Mouse (Mus musculus) C2C12 (cell line): Measurements from ENCODE around the gene Spns2. TPM values are rescaled to one million over a fixed set of nuclear protein-coding genes. Genes with fewer than 3 reads are reported as not detected.
A peak's percentile ranks its signal among the peaks of the same experiment; 100 is the strongest.

Experiments
- H3K27me3 ChIP-seq: one replicate; pipeline ENCODE4 v1.6.1; 2011; ENCODE audit not compliant: control insufficient read depth, insufficient read depth, insufficient read length
- H3K36me3 ChIP-seq: one replicate; pipeline ENCODE4 v1.6.1; 2011; ENCODE audit not compliant: control insufficient read depth, insufficient read depth
- H3K4me3 ChIP-seq: one replicate; pipeline ENCODE4 v1.5.1; 2011; ENCODE audit warnings: mild to moderate bottlenecking, control low read depth; ENCODE audit not compliant: poor library complexity, insufficient read depth, severe bottlenecking
- H3K79me2 ChIP-seq: one replicate; pipeline ENCODE4 v1.6.1; 2011; ENCODE audit not compliant: control insufficient read depth, insufficient read depth
- H3K79me3 ChIP-seq: one replicate; pipeline ENCODE4 v1.6.1; 2011; ENCODE audit warnings: low read depth, control low read depth
- H3ac ChIP-seq: one replicate; pipeline ENCODE3; 2011; ENCODE audit warnings: low read depth; ENCODE audit not compliant: control insufficient read depth, insufficient read length
- CEBPB ChIP-seq: IDR thresholded peaks from one replicate; pipeline ENCODE4 v1.6.1; 2011; ENCODE audit warnings: low read depth, mild to moderate bottlenecking, control low read depth, moderate library complexity
- CTCF ChIP-seq: IDR thresholded peaks from one replicate; pipeline ENCODE4 v1.5.1; 2011; ENCODE audit not compliant: control insufficient read depth, insufficient read depth, insufficient read length
- FOSL1 ChIP-seq: IDR thresholded peaks from one replicate; pipeline ENCODE4 v1.8.0; 2011; ENCODE audit warnings: mild to moderate bottlenecking, low read length; ENCODE audit not compliant: poor library complexity, insufficient read depth, severe bottlenecking
- MAX ChIP-seq: IDR thresholded peaks from one replicate; pipeline ENCODE4 v1.6.1; 2011; ENCODE audit warnings: mild to moderate bottlenecking, control low read depth
- MYOD1 ChIP-seq: IDR thresholded peaks from one replicate; pipeline ENCODE4 v1.6.1; 2011; ENCODE audit warnings: low read depth; ENCODE audit not compliant: control insufficient read depth, insufficient read length
- MYOG ChIP-seq: IDR thresholded peaks from one replicate; pipeline ENCODE4 v1.6.1; 2011; ENCODE audit not compliant: control insufficient read depth, insufficient read length; ENCODE audit errors: extremely low read depth
- USF1 ChIP-seq: IDR thresholded peaks from one replicate; pipeline ENCODE4 v1.6.1; 2011; ENCODE audit warnings: low read depth, mild to moderate bottlenecking, control low read depth, moderate library complexity
- polyA plus RNA-seq: library from polyadenylated mRNA; unstranded; fragments of >200 nt; fragmentation: generic; extraction: Trizol; gene quantifications from one replicate; pipeline ENCODE4 v1.2.1, GENCODE M21; 2012; ENCODE audit warnings: missing spikeins

Gene Spns2
- polyA plus RNA-seq, 1 experiment = 0.37 TPM

DNA sequence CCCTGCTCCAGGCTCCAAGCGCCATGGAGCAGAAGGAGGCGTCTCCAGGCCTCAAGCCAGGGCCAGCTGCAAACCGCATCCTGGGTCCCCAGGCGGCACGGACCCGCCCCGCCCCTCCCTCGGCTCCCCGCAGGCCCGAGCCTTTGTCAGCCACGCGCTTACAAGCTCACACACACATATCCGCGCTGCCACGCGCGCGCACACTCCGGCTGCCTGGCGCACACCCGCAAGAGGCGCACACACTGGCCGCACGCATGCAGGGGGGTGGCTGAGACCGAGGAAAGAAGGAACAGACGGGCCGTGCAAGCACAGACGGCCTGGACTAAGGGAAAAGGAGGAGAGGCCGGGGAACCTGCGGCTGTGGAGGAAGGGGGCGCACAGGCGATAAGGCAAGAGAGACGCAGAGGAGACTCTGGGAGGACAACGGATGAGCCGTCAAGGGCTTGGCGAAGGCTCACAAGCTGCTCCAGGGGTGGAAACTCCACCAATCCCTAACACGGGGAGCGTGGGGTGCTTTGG lies 892 bp downstream of the Spns2 start:
- Histone ChIP-seq H3K79me3 (no peaks in the 10 kb centered on the region), H3K4me3 (peak overlapping the region; percentile 11), H3ac (peak overlapping the region; percentile 5), H3K79me2 (no peaks in the 10 kb centered on the region), H3K27me3 (peaks cover 36% of the 10 kb centered on the region), H3K36me3 (no peaks in the 10 kb centered on the region)
- no peak for TF ChIP-seq MYOD1
- TF ChIP-seq FOSL1 = no peak
- no peak for TF ChIP-seq CEBPB
- no peak for TF ChIP-seq MAX
- no peak for TF ChIP-seq USF1
- no peak for TF ChIP-seq MYOG
- TF ChIP-seq CTCF = no peak

DNA sequence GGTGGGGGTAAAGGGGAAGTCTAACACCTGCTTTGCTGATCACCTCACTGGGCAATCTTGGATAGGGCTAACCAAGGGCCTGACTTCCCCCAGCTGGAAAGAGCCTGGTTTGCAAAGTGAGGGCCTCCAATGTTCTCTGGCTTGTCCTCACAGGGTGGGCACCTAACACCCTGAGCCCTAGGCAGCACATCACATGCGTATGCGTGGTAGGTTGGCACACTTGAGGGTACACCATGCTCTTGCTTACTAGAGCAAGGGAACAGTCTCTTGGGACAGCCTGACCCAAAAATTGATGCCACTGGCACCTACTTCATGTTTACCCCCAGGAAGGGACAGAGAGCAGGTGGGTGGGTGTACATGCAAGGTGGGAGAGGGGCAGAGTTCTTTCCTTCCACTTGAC lies 2.0 kb downstream of the Spns2 start:
- Histone ChIP-seq H3K4me3 (no peak overlapping the region), H3K27me3 (peaks cover 36% of the 10 kb centered on the region)

DNA sequence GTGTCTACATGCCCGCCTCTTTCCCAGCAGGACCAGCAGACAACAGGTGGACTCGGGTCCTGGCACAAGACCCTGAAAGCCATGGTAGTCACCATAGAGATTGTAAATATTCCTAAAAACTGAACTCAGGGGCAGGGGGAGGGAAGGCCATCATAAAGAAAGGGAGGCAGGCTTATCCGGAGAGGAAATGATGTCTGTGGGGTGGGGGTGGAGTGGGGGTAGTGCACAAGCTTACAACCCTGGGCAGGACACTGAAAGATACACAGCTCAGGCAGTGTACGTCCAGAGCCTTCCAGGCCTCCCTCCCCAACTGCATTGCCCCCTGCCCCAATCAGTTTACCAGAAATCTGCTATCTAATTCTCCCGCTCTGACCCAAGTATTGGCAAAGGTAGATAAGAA lies 2.5 kb downstream of the Spns2 start:
- no peak overlapping the region for H3ac ChIP-seq
- H3K79me2 ChIP-seq = no peaks in the 10 kb centered on the region
- peaks cover 36% of the 10 kb centered on the region for H3K27me3 ChIP-seq
- H3K36me3 ChIP-seq = no peaks in the 10 kb centered on the region
- TF ChIP-seq CEBPB = no peak
- TF ChIP-seq MYOD1 = no peak
- TF ChIP-seq MAX = no peak
- TF ChIP-seq MYOG = no peak
- no peak for TF ChIP-seq FOSL1
- no peak for TF ChIP-seq CTCF
- no peak for TF ChIP-seq USF1
- H3K4me3 ChIP-seq = no peak overlapping the region
- H3K79me3 ChIP-seq = no peaks in the 10 kb centered on the region

More for the DNA sequence above, 2.0 kb downstream of the Spns2 start:
- Histone ChIP-seq H3K79me3 (no peaks in the 10 kb centered on the region), H3K36me3 (no peaks in the 10 kb centered on the region), H3ac (no peak overlapping the region), H3K79me2 (no peaks in the 10 kb centered on the region)
- TF ChIP-seq CTCF (no peak), MYOD1 (no peak), MAX (no peak), CEBPB (no peak), MYOG (no peak), FOSL1 (no peak), USF1 (no peak)

DNA sequence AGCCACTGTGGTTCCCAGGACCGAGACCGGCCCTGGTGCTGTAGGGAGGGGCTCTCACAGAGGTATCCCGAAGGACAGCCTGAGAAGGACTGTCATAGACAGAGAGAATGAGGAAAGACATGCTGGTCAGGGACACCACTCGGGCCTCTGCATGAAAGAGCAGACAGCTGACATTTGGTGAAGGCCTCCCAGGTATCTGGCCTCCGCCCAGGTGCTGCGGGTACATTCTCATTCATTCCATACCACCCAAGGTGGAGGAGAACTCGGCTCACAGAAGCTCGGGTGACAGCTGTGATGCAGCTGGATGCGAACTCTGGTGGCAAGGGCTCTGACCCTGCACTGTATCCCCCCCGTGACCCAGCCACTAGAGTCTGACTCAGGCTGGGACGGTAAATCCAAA lies 3.7 kb downstream of the Spns2 start:
- no peak overlapping the region for H3K4me3 ChIP-seq
- H3K79me3 ChIP-seq = no peaks in the 10 kb centered on the region
- TF ChIP-seq FOSL1 (no peak), MAX (no peak), CEBPB (no peak), CTCF (no peak), USF1 (no peak), MYOG (no peak), MYOD1 (no peak)
- no peak overlapping the region for H3ac ChIP-seq
- peaks cover 36% of the 10 kb centered on the region for H3K27me3 ChIP-seq
- no peaks in the 10 kb centered on the region for H3K36me3 ChIP-seq
- H3K79me2 ChIP-seq = no peaks in the 10 kb centered on the region

DNA sequence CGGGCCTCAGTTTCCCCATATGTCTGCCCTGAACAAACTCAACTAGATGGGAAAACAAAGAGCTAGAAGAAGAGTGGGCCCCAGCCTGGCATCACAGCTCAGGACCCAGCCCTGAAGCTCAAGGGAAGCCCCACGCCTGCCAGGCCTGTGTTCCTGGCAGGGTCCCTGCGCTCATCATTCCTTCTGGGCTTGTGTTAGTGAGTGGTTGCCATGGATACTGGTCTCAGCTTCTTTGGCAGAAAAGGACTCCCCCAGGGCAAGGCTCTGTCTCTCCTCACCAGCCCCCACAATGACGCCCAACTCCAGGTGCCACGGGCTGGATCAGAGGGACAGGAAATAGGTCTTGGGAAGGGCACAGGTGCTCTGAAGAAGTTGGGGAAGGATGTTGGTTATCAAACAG lies 4.5 kb downstream of the Spns2 start:
- Histone ChIP-seq H3K27me3 (peaks cover 36% of the 10 kb centered on the region), H3K36me3 (no peaks in the 10 kb centered on the region), H3K79me2 (no peaks in the 10 kb centered on the region), H3K4me3 (no peak overlapping the region), H3K79me3 (no peaks in the 10 kb centered on the region), H3ac (no peak overlapping the region)
- TF ChIP-seq FOSL1 = no peak
- TF ChIP-seq USF1 = no peak
- no peak for TF ChIP-seq CEBPB
- TF ChIP-seq CTCF = no peak
- TF ChIP-seq MYOD1 = no peak
- no peak for TF ChIP-seq MAX
- no peak for TF ChIP-seq MYOG

DNA sequence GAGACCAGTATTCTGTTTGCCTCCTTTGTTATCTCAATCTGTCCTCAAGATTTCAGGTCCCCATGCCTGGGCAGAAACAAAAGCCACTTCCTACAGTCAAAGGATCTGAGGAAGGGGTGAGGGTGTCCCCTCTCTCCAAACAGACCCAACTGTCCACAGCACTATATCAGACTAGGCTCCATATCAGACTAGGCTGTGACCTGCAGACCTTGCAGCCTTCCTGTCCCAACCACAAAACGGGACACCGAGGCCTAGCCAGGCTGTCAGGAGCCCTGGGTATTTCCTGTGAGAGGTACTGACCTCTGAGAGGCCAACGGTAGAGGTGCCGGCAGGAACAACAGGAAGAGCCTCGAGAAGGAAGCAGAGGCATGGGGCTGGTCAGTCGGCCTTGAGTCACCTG lies 5.2 kb downstream of the Spns2 start:
- Histone ChIP-seq H3K36me3 (no peaks in the 10 kb centered on the region), H3K27me3 (peaks cover 36% of the 10 kb centered on the region), H3K79me3 (no peaks in the 10 kb centered on the region), H3K4me3 (no peak overlapping the region), H3K79me2 (no peaks in the 10 kb centered on the region), H3ac (no peak overlapping the region)
- TF ChIP-seq MAX = no peak
- no peak for TF ChIP-seq MYOG
- TF ChIP-seq MYOD1 = no peak
- TF ChIP-seq FOSL1 = no peak
- no peak for TF ChIP-seq CEBPB
